Mouse (Mus musculus) intestine, postnatal 0 days (tissue): ENCODE measurements at regions not wholly inside any gene's neighbourhood (a gene's known extent, or its start where the extent isn't known, plus 50 kb on each side); places are given as distances from the start of the nearest gene placed in this dataset.
A peak's percentile ranks its signal among the peaks of the same experiment; 100 is the strongest.

Experiments used
- ATAC-seq: fragments of 200-750 bp; cut with Nextera tagmentation; 2 replicates; pipeline ENCODE4 v1.8.0; 2017; ENCODE audit warnings: mild to moderate bottlenecking, moderate TSS enrichment, moderate library complexity
- H3K27ac ChIP-seq: fragments of 300-500 bp; sonication (generic); 2 replicates; pipeline ENCODE4 v1.5.1; 2014; ENCODE audit warnings: mild to moderate bottlenecking, low read depth, low read length, moderate library complexity
- H3K27me3 ChIP-seq: fragments of 300-500 bp; sonication (generic); replicated peaks from 2 replicates; pipeline ENCODE4 v1.6.1; 2014; ENCODE audit warnings: low read length, mixed read lengths; ENCODE audit not compliant: control insufficient read depth, insufficient read depth
- H3K36me3 ChIP-seq: fragments of 300-500 bp; sonication (generic); 2 replicates; pipeline ENCODE4 v1.6.1; 2014; ENCODE audit warnings: mild to moderate bottlenecking, moderate library complexity; ENCODE audit not compliant: control insufficient read depth, insufficient read depth
- H3K4me1 ChIP-seq: fragments of 300-500 bp; sonication (generic); replicated peaks from 2 replicates; pipeline ENCODE4 v1.6.1; 2014; ENCODE audit warnings: antibody characterized with exemption, low read length, mixed read lengths; ENCODE audit not compliant: control insufficient read depth, insufficient read depth
- H3K4me2 ChIP-seq: fragments of 300-500 bp; sonication (generic); replicated peaks from 2 replicates; pipeline ENCODE4 v1.6.1; 2014; ENCODE audit warnings: low read depth, mild to moderate bottlenecking, moderate library complexity
- H3K4me3 ChIP-seq: fragments of 300-500 bp; sonication (generic); 2 replicates; pipeline ENCODE4 v1.5.1; 2014; ENCODE audit warnings: low read depth, low read length
- H3K9ac ChIP-seq: fragments of 300-500 bp; sonication (generic); 2 replicates; pipeline ENCODE4 v1.6.1; 2014; ENCODE audit warnings: mild to moderate bottlenecking, low read depth, low read length
- H3K9me3 ChIP-seq: fragments of 300-500 bp; sonication (generic); 2 replicates; pipeline ENCODE4 v1.6.1; 2016; ENCODE audit warnings: mixed run types; ENCODE audit not compliant: control insufficient read depth
- CTCF ChIP-seq: sonication (generic); IDR thresholded peaks from 2 replicates; pipeline ENCODE4 v1.5.1; 2016; ENCODE audit warnings: low read depth, mild to moderate bottlenecking, control low read depth, antibody characterized with exemption, moderate library complexity
- WGBS: fragments of 180-500 bp; shearing (Covaris S2); extraction: QIAGEN DNeasy Blood & Tissue Kit; methylation state at CpG from one replicate; pipeline ENCODE4 v1.1.7; 2014; 5-methylcytosine and 5-hydroxymethylcytosine counted together

- TF ChIP-seq CTCF, result no peak
- 54% methylated on average over 8 of the region's 8 CpGs for WGBS
These were observed 94.9 kb downstream of the Il20rb start for GRCm38 (mm10) chr9:100391566-100392213.

GRCm38 (mm10) chr9:100388393-100388792, 98.2 kb downstream of the Il20rb start:
- Histone ChIP-seq H3K4me2 (no peak overlapping the region), H3K9me3 (no peaks in the 10 kb centered on the region), H3K9ac (no peak overlapping the region), H3K36me3 (no peaks in the 10 kb centered on the region), H3K4me3 (no peak overlapping the region), H3K4me1 (no peaks in the 10 kb centered on the region), H3K27ac (no peak overlapping the region), H3K27me3 (no peaks in the 10 kb centered on the region)
- TF ChIP-seq CTCF, result no peak
- 91% methylated on average over 7 of the region's 7 CpGs for WGBS
- ATAC-seq, result no peak

More at GRCm38 (mm10) chr9:100391566-100392213, 94.9 kb downstream of the Il20rb start:
- ATAC-seq, result no peak
- H3K27me3 ChIP-seq, result no peaks in the 10 kb centered on the region
- no peak overlapping the region for H3K9ac ChIP-seq
- no peaks in the 10 kb centered on the region for H3K4me1 ChIP-seq
- H3K27ac ChIP-seq, result no peak overlapping the region
- no peaks in the 10 kb centered on the region for H3K36me3 ChIP-seq
- H3K4me2 ChIP-seq, result no peak overlapping the region
- H3K9me3 ChIP-seq, result no peaks in the 10 kb centered on the region
- no peak overlapping the region for H3K4me3 ChIP-seq

- H3K4me2 ChIP-seq, result no peak overlapping the region
- 28% methylated on average over 13 of the region's 13 CpGs for WGBS
- no peak overlapping the region for H3K27ac ChIP-seq
- H3K27me3 ChIP-seq, result no peaks in the 10 kb centered on the region
- H3K4me3 ChIP-seq, result no peak overlapping the region
- no peak overlapping the region for H3K9ac ChIP-seq
- TF ChIP-seq CTCF, result no peak
- H3K36me3 ChIP-seq, result no peaks in the 10 kb centered on the region
- no peaks in the 10 kb centered on the region for H3K9me3 ChIP-seq
- no peaks in the 10 kb centered on the region for H3K4me1 ChIP-seq
- ATAC-seq, result no peak
These were observed 99.4 kb downstream of the Il20rb start for GRCm38 (mm10) chr9:100387171-100387685.

- WGBS, result 57% methylated on average over 5 of the region's 5 CpGs
- no peaks in the 10 kb centered on the region for H3K27me3 ChIP-seq
- no peak overlapping the region for H3K27ac ChIP-seq
- no peaks in the 10 kb centered on the region for H3K36me3 ChIP-seq
- H3K9ac ChIP-seq, result no peak overlapping the region
- H3K4me1 ChIP-seq, result no peaks in the 10 kb centered on the region
- H3K9me3 ChIP-seq, result no peaks in the 10 kb centered on the region
- TF ChIP-seq CTCF, result peak; percentile 72
- no peak for ATAC-seq
- no peak overlapping the region for H3K4me2 ChIP-seq
- no peak overlapping the region for H3K4me3 ChIP-seq
These were observed 104.1 kb downstream of the Il20rb start for GRCm38 (mm10) chr9:100382492-100382891.

GRCm38 (mm10) chr9:100369921-100370320, 116.7 kb downstream of the Il20rb start:
- TF ChIP-seq CTCF, result no peak
- Histone ChIP-seq H3K27ac (no peak overlapping the region), H3K9ac (no peak overlapping the region), H3K9me3 (no peaks in the 10 kb centered on the region), H3K4me2 (no peak overlapping the region), H3K4me1 (no peaks in the 10 kb centered on the region), H3K36me3 (no peaks in the 10 kb centered on the region), H3K4me3 (no peak overlapping the region), H3K27me3 (no peaks in the 10 kb centered on the region)
- no peak for ATAC-seq
- WGBS, result 83% methylated on average over 5 of the region's 5 CpGs

- Histone ChIP-seq H3K27me3 (no peaks in the 10 kb centered on the region), H3K4me1 (no peaks in the 10 kb centered on the region), H3K9ac (no peak overlapping the region), H3K4me3 (no peak overlapping the region), H3K36me3 (no peaks in the 10 kb centered on the region), H3K27ac (no peak overlapping the region), H3K4me2 (no peak overlapping the region), H3K9me3 (no peaks in the 10 kb centered on the region)
- TF ChIP-seq CTCF, result no peak
- WGBS, result 67% methylated on average over 6 of the region's 6 CpGs
- ATAC-seq, result no peak
These were observed 119.8 kb downstream of the Il20rb start for GRCm38 (mm10) chr9:100366816-100367215.
